Mouse (Mus musculus) MEL (cell line): Measurements from ENCODE around the gene Pah.

Source experiments
- CHD2 ChIP-seq: IDR thresholded peaks from 2 replicates; pipeline ENCODE4 v1.6.1; 2011; ENCODE audit warnings: low read length, improper control_type of control experiment
- EP300 ChIP-seq, 2 experiments: IDR thresholded peaks; 2 replicates each; pipeline ENCODE4 v1.6.1; 2011; ENCODE audit warnings: improper control_type of control experiment in 2 of 2, low read length in 2 of 2, low read depth in 1 of 2, mild to moderate bottlenecking in 1 of 2
- ZC3H11A ChIP-seq: IDR thresholded peaks from 2 replicates; pipeline ENCODE4 v1.6.1; 2012; ENCODE audit warnings: low read depth, mild to moderate bottlenecking, inconsistent platforms, low read length, improper control_type of control experiment
- ZMIZ1 ChIP-seq: IDR thresholded peaks from 2 replicates; pipeline ENCODE4 v1.6.1; 2012; ENCODE audit warnings: low read depth, mild to moderate bottlenecking, inconsistent platforms, low read length, improper control_type of control experiment, moderate library complexity

DNA sequence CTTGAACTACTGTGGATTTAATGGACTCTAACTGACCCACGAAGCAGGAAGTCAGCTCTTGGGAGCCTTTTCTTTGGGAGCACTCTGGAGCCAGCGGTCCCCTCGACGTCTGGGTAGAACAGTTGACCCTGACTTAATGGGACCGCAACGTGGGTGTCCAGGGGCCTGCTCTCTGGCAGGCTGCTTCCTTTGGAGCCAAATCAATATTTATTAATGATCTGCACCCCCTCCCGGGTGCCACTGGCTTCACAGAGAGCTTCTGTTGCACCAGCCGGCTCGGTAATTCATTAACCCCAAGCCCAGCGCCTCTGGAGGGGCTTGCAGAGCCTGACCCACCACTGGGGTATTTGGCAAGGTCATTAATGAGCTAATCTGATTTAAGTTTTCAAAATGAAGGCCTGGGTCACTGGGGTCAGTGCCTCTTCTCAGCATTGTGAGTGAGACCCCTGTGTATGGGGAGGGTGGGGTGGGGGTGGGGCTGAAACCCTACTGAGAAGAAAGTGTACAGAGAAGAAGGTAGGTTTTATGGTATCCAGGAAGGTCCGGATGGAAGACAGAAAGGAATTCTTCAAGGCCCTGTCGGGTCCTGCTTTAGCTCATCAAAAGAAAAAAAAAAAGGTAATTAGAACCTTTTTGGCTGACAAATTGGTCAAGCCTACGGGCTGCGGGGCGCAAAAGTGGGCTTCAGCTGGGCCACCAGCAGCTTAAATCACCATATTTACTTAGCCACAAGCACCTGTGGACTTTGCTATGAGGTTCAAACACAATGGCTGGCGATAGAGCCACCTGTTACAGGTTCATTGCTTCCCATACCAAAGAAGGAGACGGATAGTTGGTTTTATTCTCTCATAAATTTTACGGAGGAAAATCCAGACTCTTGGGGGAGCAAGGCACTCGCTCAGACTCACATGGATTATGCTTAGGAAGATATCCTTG, 25.0 kb downstream of the Pah start:
- TF ChIP-seq EP300 (IDR thresholded peaks at IDR 0.05; ENCODE audit: low read depth in 1 of 2, low read length in 2 of 2) (no peak), ZMIZ1 (no peak), ZC3H11A (no peak), CHD2 (no peak)
